Mouse (Mus musculus) left cerebral cortex, postnatal 4 days (tissue): Measurements from ENCODE around the gene Ces1g. TPM values are rescaled to one million over a fixed set of nuclear protein-coding genes. Genes with fewer than 3 reads are reported as not detected.

Source experiments
- total RNA-seq, 2 experiments: library from RNA; stranded (reverse); gene quantifications; 2 replicates each; pipeline ENCODE4 v1.2.3; 2021

Ces1g gene
- total RNA-seq, 2 experiments from 2014 or later, result not detected

Other genes starting within 250 kb of the Ces1g start
- not detected for gene Ces1c, start 206.0 kb downstream of the Ces1g start, total RNA-seq
- not detected for gene Ces1d, start 139.5 kb downstream of the Ces1g start, total RNA-seq
- not detected for gene Ces1e, start 107.7 kb downstream of the Ces1g start, total RNA-seq
- gene Ces1f, start 57.6 kb downstream of the Ces1g start, total RNA-seq, result not detected
- not detected for gene Ces1h, start 42.4 kb upstream of the Ces1g start, total RNA-seq
- 1 to 10 TPM; 1.5 to 2.2 TPM for gene Ces5a, start 198.5 kb upstream of the Ces1g start, total RNA-seq